Mouse (Mus musculus) spleen, postnatal 36 days (tissue): Measurements from ENCODE around the gene Ndel1.

Source experiments
- DNase-seq, 2 experiments: peaks; one replicate each; pipeline ENCODE4 v3.0.0; 2022; ENCODE audit warnings: low spot score in 2 of 2, mixed read lengths in 1 of 2

Gene Ndel1

DNA sequence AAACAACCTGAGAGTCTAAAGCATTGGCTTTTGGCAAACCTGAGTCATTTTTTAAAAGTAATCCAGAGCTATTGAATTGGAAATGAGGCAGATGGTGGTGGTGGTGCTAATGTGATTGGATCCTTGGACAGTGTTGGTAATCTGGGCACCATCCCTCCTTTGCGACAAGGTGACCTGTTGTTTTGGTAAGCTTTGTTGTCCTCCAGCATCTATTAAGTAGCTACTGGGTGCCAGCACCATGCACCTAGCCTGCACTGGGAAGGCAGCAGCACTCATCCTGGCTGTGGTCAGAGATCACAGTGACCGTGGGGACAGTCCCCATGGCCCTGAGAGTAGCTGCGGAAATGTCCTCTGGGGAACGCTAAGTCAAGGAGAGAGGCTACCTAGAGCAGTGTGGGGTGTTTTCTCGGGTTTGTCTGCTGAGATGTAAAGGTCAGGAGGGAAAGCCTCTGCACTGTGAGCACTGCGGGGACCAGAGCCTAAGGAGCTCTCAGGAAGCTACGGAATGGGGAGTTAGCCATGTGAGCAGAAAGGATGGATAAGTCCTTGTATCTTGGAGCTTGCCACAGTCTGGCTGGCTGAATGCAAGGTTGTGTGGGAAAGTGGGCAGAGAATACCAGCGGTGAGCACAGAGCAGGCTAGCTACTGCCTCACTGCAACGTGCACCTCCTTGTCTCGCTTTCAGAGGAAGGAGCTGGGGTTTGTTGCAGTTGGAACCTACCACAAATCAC lies 91.8 kb downstream of the Ndel1 start:
- DNase-seq: no peak

DNA sequence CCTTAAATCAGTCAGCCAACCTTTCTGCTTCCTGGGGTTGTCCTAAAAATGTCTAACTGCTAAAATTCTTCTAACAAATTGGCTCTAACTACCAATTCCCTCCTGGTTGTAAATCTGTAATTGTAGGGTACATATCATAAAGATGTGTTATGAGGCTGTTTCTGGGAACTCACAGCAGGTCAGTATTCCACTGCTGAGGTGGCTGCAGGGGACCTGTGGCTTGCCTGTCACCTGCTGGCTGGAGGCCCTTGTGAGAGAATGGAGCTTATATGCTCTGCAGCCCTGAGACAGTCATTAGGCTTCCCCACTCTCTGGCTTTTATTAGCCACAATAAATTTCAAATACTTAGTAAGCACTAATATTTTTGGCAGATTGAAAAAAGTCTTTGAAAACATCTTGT lies 92.8 kb downstream of the Ndel1 start:
- no peak for DNase-seq

DNA sequence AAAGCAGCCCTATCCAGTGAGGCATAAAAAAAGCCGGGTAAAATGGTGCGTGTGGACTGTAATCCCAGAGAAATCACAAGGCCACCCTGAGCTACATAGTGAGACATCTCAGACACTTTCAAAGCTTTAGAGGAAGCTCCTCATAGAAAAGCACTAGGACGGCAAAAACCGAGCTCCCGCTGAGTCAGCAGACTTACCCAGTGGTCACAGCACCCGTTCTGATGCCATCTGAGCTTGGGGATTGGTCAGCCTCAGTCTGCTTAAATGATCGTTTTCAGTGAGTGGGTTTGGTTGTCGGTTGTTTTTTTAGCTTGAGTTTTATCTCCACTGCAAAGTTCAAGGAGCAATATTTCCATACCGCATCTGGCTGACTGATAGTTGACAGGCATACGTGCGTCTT lies 93.7 kb downstream of the Ndel1 start:
- DNase-seq: no peak

DNA sequence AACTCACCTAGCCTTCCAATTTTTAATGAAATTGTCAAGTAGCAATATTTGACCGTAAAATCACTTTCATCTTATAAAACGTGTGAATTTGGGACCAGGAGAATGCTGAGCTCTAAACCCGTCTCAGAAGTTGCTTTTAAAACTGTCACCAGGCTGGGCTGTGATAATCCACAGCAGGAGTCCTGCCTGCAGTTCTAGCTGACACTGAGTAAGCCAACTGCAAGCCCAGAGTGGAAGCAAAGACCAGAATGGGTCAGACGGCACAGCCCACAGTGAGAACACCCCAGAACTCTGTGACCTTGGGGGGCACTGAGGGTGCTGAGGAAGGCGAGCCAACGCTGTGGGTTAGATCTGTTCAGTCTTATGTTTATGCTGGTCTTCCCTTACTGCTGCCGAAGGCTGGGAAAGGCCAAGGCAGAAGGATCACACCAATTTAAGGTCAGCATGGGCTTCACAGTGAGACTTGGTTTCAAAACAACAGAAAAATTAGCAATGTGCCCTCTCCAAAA lies 95.5 kb downstream of the Ndel1 start:
- no peak for DNase-seq
